Mouse (Mus musculus) liver, embryonic 18 days (tissue): ENCODE results near the gene Trmt1. TPM values are rescaled to one million over a fixed set of nuclear protein-coding genes. Genes with fewer than 3 reads are reported as not detected.

ENCODE experiments used
- polyA plus RNA-seq: library from polyadenylated mRNA; depleted of rRNA; stranded (reverse); fragments of >200 nt; gene quantifications from 2 replicates; pipeline ENCODE4 v1.2.3, GENCODE M21; 2012; rRNA removed

Gene Trmt1
- 29.6 and 34.7 TPM in 2 replicates for polyA plus RNA-seq

DNA sequence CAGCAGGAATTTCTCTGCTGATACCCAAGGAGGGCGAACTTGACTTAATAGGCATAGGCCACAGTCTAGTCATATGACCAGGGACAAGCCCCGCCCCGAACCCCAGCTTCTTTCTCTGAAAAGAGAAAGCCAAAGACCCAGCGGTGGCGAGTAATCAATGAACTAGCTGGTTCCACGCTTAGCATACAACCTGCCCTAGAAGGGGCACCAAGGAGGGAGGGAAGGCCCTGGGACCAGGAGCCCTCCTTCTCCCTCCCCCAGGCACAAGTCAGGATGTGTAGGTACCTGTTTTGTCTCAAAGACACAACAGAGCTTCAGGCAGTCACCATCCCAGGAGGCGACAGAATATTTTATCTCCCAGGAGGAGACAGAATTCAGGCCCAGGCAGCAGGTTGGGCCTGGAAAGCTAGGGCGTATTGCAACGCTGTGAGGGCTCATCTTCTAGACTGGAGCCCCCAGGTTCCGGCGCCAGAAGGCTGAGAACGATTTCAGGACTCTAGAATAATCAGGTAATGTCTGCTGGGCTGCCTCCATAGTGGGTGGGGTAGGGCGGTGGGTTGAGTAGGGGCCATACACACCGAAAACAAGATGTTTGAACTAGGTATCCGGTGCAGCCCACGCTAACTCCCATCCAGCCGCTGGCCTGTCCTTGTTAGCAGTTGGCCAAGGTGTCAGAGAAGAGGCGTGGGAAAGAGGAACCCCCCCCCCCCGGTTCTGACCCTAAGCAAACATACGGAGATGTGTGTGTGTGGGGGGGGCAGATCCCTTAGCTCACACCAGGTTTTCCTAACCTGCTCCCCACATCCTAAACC, at the start of gene Trmt1:
Gene Trmt1 (plus strand): TSS at position 117 of the 812 bp plus-strand sequence.

DNA sequence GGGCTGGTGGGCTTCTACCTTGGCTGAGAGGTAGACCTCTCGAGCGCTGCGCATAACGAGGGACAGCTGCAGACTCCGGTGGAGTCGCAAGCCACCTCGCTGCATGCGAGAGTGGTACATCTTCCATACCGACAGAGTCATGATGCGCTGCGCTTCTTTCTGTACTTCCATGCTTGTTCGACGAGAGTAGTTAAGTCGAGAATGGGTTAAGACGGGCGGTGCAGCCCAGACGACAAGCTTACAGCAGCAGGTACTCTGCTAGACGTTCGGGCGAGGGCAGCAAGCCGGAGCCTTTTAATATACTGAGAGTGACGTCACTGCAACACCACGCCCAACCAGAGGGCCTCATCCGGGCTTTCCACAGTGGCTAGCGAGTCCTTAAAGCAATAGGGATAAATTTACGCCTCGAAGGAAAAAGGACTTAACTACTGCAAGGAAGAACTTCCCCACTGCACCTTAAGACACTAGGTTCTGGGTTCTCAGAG, 23.5 kb upstream of the Trmt1 start, which contains the start of gene Ier2:
Gene Ier2 (minus strand): TSS at position 272 of the 485 bp plus-strand sequence.

DNA sequence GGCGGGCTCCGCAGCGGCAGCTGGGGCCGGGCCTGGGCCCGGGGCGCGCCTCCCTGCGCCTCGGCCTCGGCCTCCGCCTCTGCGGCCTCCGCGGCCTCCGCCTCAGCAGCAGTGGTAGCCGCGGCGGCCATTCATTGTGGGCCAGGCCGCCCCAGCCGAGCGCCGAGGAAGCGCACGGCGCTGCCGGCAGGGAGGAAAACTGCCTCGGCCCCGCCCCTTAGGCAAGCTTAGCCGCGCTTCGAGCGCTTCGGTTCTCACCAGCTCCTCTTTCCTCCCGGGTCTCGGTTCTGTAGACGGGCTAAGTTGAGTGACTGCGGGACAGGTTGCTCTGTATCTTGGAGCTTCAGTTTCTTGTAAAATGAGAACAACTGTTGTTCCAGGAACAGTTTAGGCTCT, 1.6 kb downstream of the Trmt1 start, which contains the start of gene Nacc1:
Gene Nacc1 (minus strand): TSS at position 158 of the 396 bp plus-strand sequence.

DNA sequence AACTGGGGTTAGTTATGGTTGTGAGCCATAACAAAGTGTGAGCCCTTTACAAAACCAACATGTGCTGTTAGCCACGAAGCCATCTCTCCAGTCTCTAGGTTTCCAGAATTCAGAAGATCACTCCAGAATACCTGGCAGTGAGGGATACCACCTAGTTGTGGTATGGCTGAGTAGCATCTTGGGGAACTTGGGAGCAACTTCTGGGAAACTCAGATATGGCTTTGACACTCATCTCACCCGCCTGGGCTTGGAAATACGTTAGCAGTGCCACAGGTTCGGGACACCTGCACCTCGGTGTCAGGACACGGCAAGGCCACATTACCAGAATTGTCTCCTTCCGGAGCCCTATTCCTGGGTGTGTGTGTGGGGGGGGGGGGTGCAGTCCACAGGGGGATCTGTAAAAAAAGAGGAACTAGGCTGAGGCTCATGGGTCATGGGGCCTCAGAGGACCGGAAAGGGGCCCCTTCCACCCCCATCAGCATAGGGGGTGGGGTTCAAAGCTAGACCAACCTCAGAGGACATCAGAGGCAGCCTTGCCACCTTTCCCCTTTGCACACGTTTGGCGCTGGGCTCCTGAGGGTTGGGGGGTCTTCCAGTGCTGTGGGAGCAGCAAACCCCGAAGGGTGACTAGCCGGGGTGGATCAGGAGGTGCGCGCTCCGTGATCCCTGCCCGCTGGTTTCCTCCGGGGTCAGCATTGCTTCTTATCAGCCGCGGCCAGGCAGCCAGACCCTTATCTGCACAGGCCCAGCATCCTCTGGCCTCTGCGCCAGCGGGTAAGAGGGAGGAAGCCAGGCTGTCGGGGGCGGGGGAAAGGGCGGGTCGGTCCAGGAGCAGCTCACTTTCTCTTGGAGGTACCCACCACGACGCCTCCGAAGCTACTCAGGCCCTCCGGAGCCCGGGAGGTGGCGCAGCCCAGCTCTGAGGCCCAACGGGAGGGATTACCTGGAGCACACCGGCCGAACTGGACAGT, 15.1 kb downstream of the Trmt1 start, which contains the start of gene Lyl1:
Gene Lyl1 (plus strand): TSS at position 517 of the 971 bp plus-strand sequence.

DNA sequence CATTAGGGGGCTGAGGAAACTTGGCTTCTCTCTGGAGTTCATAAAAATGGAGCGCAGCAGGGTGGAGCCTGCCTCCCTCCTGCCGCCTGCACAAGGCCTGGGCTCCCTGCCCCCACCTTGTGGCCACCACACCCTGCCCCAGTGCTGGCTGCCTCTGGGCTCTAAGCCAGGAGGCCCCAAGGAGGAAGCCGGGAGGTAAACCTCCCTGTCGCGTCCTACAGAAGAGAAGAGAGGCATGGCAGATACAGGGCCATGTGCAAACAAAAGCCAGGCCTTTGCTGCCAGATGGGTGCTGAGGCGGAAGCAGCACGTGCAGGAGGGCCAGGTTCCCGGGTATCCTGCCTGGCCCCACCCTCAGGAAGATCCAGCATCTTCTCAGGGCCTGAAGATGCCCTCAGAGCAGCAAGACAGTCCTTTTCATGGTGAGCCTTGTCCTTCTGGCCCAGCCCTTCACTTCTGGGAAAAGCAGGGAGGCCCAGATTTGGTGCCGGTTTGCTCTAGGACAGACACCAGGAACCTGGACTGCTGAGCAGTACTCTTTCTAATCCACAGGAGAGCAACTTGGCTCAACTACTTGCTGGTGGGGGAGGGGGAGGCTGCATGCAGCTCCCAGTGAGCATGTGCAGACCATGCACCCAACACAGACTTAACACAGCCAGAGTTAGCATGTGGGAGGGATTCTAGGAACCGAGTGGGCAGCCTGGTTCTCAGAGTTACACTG, 36.9 kb downstream of the Trmt1 start, which contains the start of gene G430095P16Rik:
Gene G430095P16Rik (plus strand): TSS at position 158 of the 721 bp plus-strand sequence.

Other genes with a start within 250 kb of the Trmt1 start
- 9.2 and 10.3 TPM in 2 replicates for gene Ier2, start 23.5 kb upstream of the Trmt1 start, polyA plus RNA-seq
- 12.1 and 13.7 TPM in 2 replicates for gene Nacc1, start 1.6 kb downstream of the Trmt1 start, polyA plus RNA-seq
- 27.0 and 27.4 TPM in 2 replicates for gene Lyl1, start 15.2 kb downstream of the Trmt1 start, polyA plus RNA-seq
- 4.8 and 5.8 TPM in 2 replicates for gene G430095P16Rik, start 36.7 kb downstream of the Trmt1 start, polyA plus RNA-seq
- 1.3 and 1.7 TPM in 2 replicates for gene Nfix, start 114.0 kb downstream of the Trmt1 start, polyA plus RNA-seq
- gene Dand5, start 136.5 kb downstream of the Trmt1 start, polyA plus RNA-seq, result 1.9 and 2.0 TPM in 2 replicates
- gene Gadd45gip1, start 145.2 kb downstream of the Trmt1 start, polyA plus RNA-seq, result 25.2 and 27.4 TPM in 2 replicates
- 108 and 113 TPM in 2 replicates for gene Rad23a, start 154.4 kb downstream of the Trmt1 start, polyA plus RNA-seq
- gene Calr, start 160.6 kb downstream of the Trmt1 start, polyA plus RNA-seq, result 389 and 417 TPM in 2 replicates
- 37.4 and 40.3 TPM in 2 replicates for gene Farsa, start 170.7 kb downstream of the Trmt1 start, polyA plus RNA-seq
- 11.5 and 11.9 TPM in 2 replicates for gene Syce2, start 185.8 kb downstream of the Trmt1 start, polyA plus RNA-seq
- 84.3 and 97.5 TPM in 2 replicates for gene Gcdh, start 207.6 kb downstream of the Trmt1 start, polyA plus RNA-seq
- gene Klf1, start 215.6 kb downstream of the Trmt1 start, polyA plus RNA-seq, result 82.0 and 97.2 TPM in 2 replicates
- 12.9 and 13.0 TPM in 2 replicates for gene Dnase2a, start 222.3 kb downstream of the Trmt1 start, polyA plus RNA-seq